Mouse (Mus musculus): ENCODE measurements around the gene Ndufs5.

GRCm38 (mm10) chr4:123750707-123751312, 32.8 kb upstream of the Ndufs5 start:
- TF ChIP-seq USF1 (IDR thresholded peaks at IDR 0.05; ENCODE audit: low read depth) (no peak), MYOG (IDR thresholded peaks at IDR 0.05; ENCODE audit: control insufficient read depth in 1 of 3, insufficient read depth in 1 of 3, insufficient read length in 2 of 3, low read depth in 2 of 3) (no peak)

Data from myocyte (in vitro differentiated cells).